Mouse (Mus musculus): ENCODE data around the gene Snrnp27.

Snrnp27 gene

DNA sequence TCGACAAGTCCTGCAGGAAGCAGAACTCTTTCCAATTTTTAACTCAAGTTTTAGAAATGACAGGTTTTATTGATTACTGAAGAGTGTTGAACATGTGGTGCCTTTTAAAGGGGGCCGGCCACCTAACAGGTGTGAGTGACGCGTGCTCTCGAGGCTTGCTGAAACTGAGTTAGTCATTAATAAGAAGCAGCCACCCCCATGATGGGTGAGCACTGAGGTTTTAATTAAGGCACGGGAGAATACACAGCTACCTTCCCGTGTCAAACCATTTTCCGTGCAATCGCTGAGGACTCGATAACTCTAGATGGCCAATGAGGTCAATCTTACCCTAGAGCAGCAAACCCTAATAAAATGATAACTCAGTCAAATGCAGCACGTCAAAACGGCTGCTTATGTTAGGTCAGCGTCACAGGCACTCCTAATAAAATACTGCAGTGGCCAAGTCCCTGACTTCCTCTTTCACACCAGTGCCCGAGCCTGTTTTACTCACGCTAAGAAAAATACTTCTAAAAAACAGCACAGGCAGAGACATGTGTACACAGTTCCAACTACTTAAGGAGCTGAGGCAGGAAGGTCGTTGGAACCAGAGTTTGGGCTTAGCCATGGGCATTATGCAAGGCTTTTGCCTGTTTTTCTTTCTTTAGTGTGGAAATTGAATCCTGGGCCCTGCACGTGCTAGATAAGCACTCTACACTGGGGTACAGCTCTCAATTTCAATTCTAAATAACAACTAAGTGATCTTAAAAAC lies 18.6 kb downstream of the Snrnp27 start:
- intact Hi-C loops (cut with DNase I): no loop called here

DNA sequence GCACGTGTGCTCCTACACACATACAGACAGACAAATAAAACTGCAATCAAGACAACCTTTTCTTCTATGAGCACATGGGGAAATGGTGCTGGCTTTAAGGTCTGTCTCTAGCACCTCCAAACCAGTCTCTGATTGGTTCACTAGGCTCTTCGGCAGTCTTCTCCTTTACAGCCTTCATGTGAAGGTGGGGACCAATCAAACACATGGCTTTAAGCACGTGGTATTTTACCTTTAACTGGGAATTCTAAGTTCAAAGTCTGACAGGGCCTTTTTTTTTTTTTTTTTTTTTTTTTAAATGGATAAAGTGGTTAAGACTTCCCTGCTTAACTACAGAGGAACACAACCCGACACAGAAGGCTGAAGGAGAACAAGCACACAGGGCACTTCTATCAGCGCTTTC lies 19.2 kb downstream of the Snrnp27 start:
- intact Hi-C loops (cut with DNase I): no loop called here

DNA sequence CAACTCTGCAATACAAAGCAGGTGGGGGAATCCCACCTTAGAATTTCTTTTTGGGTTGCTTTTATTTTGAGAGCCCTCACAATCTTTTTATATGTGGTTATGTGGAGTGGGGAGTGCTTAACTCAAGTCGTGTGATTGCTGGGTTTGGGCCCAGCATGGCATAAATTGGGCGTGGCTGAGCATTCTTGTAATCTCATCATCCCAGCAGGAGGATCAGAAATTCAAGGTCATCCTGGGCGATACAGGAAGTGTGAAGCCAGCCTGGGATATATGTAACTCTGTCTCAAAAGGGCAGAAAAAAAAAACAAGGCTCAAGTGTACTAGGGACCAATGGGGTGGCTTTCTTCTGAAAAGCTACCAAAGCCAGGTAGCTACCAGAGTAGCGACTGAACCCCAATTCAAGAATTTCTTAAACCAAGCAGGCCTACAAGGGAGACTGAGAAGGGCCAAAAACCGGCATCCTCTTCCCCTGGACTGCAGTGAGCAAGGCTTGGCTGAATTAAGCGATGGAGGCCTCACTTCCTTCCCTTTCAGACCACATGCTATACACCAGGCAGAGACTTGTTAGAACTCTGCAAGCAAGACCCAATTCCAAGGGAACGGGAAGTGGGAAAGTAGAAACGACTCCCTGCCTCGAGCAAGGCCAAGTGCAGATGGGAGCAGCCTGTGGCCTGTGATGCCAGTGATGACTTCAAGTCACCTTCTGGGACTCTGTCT lies 24.0 kb downstream of the Snrnp27 start:
- intact Hi-C loops (cut with DNase I): no loop called here

DNA sequence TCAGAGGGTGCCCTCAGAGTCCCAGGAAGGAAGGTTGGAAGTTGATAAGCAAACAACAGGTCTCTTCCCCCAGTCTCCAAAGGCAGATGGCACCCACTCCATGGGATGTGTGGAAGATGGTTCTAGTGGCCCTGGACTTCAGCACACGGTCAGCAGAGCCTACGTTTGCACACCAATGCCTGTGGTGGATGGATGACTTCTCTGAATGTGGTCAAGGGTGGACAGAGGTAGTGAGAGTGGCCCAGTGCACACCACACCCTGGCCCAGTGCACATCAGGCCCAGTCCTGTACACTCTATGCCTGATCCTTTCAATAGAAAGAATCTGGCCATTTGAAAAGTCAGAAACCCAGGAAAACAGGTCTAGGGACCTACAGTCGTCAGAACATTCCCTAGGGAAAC lies 25.8 kb downstream of the Snrnp27 start:
- intact Hi-C loops (cut with DNase I): loop anchor here (5.0 kb wide), 1 partner anchor 46 kb away; no protein-coding TSS in a partner anchor

DNA sequence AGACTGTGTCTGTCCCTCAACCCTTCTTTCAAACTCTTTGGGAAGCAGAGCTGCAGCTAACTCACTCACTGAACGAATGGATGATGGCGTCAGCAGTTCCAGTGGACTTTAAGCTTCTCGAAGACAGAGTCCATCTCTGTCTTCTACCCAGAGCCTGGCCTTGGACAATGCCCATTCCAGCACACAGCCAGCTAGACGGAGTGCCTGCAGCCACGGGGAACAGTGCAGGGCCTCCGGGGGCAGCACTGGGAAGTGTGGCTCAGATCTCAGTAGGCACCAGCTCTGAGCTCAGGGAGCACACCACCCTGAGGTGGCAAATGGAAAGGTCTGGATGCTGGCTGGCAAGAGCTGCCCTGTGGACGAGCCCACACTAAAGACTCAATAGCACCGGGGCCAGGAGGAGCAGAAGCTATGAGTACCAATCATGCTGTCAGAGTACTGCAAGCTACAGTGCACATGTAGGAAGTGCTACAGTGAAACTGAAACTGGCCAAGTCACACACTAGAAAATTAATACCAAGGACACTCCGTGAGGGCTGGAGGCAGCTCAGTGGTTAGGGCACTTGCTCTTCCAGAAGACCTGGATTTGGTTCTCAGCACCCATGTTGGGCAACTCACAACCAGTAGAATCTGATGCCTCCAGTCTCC lies 29.9 kb downstream of the Snrnp27 start:
- intact Hi-C loops (cut with DNase I): no loop called here

DNA sequence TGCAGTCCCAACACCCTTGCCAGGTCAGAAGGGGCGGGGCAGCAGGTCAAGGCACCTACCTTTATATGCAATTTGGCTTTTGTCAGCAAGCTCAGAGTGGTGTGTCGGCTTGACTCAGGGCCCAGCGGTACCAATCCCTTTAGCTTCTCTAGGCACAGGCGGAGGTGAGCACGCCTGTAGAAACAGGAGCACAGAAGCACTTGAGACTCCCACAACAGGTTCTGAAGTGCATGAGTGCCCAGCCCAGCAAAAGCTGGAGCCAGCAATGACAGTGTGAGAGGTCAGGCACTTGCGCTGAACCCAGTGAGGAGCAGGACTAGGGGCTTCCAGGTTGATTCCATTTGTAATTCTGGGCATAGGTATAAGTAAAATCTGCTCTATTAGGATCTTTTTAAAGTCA lies 31.3 kb downstream of the Snrnp27 start:
- intact Hi-C loops (cut with DNase I): no loop called here

DNA sequence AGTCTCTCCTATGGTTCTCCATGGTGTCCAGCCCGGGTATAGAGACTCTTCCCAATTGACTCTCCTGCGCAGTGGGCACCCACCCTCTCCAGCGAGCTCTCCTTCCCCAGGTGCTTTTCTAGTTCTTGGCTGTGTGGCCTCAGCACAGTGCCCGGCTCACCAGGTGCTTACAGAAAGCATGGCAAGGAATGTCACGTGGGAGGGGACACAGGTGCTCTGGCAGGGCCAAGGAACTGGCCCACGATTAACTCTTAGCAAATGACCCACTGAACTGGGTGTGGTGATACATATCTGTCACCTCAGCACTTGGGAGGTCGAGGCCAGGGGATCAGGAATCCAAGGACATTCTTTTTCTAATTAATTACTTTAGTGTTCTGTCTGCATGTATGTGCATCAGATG lies 38.2 kb downstream of the Snrnp27 start:
- intact Hi-C loops (cut with DNase I): no loop called here

DNA sequence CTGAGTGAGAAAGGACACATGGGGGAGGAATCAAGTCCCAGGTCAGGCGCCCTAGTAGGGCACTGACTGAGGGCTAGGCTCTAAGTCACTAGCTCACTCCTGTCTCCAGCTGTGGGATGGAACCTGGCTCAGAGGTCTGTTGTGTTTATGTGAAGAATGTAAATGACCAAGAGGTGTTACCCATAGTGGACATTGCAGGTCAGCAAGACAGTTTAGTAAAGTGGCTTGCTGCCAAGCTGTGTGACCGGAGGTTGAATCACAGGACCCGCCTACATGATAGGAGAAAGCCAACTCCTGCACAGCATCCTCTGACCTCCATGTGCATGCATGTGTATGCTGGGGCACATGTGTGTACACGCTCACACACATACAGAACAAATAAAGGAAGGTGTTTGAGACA lies 38.8 kb downstream of the Snrnp27 start:
- intact Hi-C loops (cut with DNase I): no loop called here

DNA sequence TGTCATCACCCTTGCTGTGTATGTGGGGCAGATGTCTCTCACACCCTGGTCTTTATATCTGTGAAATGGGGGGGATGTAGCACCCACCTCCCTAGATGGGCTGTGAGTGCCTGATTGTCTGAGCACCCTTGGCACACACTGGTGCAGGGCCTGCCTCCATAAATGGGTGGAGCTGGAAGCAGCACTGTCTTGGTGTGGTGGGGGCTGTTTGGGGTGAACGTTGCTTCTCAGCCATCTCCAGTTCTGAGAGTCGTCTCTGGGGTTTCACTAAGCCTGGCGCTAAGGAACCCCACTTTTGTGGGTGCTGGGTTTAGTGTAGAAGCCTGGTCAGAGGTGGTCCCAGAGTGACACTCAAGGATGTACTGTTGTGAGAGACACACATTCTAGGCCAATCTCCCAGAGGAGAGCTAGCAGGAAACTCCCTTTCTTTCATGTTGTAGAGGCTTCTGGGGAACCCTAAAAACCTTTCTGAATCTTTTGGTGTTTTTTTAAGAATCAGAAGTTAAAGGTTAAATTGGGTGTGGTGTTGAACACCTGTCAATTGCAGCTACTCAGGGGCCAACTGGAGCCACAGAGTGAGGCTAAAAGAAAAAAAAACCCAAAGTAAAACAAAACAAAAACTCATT lies 39.4 kb downstream of the Snrnp27 start:
- intact Hi-C loops (cut with DNase I): no loop called here

DNA sequence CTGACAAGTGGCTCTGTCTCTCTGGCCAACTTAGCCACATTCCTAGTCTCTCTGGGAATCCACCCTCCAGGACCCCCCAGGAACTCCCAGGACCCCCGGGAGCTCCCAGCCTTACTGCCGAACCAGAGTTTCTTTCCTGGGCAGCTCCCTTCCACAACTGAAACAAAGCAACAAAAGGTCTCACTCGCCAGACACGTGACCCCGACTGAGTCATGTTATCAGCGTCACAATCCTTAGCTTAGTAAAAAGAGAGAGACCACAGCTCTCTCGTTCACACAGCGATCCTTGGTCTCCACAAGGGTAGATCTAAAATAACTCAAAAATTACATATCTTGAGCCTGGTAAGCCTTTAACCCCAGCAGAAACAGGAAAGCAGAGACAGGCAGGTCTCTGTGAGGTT lies 42.6 kb downstream of the Snrnp27 start:
- intact Hi-C loops (cut with DNase I): no loop called here

DNA sequence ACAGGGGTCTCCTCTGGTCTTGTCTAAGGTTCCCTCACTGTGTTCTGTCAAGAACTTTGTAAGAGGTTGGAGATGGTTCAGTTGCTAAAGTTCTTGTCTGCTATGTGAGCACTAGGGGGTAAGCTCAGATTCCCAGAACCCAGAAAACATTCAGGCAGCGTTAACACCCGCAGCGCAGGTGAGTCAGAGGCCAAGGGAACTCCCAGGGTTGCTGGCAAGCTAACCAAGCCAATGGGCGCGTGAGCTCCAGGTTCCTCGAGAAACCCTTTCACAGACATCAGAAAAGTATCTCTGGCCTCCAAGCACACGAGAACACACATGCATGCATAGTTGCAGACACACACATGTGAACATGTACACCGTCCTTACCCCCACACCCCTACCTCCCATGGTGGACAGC lies 43.5 kb downstream of the Snrnp27 start:
- intact Hi-C loops (cut with DNase I): no loop called here

DNA sequence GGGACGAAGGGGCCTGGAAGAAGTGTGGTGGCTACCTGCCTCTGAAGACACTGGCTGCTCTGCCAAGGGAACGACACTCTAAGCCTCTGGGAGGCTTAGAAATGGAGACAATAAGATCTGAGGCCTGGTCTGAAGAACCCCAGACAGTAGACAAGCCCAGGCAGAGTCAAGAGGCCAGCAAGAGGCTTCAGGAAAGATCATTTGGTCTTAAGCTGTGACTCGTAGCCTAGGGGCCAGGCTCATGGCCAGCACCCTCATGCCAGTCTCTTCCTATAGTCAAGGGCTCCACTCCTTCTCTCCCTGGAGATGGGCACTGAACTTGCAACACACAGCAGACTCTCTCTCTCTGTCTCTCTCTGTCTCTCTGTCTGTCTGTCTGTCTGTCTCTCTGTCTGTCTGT lies 44.2 kb downstream of the Snrnp27 start:
- intact Hi-C loops (cut with DNase I): no loop called here

DNA sequence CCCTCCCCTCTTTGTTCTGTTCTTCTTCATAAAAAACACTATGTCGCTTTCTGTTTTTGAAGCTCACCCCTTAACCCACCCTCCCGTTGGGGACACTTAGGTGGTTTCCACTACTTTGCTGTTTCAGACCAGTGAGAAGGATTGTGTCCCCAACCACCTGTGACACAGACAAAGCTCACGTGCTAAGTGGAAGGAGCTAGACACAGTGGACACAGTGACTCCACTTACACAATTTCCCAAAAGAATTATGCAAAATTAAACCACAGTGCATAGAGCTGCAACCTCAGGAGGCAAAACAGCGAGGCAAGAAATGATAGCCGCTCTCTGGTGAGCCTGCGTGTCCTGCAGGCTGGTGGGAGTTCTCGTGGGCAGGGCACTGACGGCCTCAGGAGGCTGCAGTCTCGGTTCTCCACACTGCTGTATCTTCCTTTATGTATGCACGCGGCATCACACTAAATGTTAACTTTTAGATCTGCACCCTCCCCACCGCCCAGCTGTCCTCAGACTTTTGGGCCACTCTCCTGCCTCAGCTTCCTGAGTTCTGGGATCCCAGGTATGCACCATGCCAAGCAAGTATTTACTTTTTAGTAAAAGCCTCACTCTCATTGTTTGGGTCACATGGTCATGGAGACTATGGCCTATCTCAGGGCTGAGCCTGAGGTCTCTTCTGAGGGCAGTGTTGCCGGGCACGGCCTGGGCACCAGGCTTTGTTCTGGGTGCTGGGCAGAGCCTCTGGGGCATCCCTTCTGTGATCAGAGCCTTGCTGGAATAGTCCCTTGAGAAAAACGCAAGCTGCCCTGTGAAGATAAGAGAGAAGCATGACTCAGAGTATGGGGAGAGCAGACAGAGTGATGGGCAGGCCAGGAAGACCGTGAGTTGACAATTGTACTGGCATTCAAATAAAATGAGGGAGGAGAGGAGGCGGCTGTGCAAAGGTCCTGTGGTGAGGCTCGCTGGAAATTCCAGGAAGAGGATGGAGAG lies 44.9 kb downstream of the Snrnp27 start:
- intact Hi-C loops (cut with DNase I): loop anchor here (5.0 kb wide), 1 partner anchor 42 kb away; no protein-coding TSS in a partner anchor

DNA sequence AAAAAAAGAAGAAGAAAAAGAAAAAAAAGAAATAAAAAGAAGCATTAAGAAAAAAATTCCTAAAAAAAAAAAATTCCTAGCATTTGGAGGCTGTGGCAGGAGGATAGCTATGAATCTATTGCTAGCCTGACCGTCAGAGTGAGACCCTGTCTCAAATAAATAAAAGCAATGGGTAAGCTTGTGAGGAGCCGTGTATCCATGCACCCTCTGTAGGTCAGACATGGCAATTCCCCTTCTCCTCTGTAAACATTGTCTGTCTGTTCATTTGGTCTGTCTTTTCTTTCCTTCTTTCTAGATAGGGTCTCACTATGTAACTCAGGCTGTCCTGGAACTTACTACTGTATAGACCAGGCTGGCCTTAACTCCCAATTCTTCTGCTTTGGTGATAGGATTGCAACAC lies 45.9 kb downstream of the Snrnp27 start:
- intact Hi-C loops (cut with DNase I): loop anchor here (5.0 kb wide), 1 partner anchor 41 kb away; no protein-coding TSS in a partner anchor

DNA sequence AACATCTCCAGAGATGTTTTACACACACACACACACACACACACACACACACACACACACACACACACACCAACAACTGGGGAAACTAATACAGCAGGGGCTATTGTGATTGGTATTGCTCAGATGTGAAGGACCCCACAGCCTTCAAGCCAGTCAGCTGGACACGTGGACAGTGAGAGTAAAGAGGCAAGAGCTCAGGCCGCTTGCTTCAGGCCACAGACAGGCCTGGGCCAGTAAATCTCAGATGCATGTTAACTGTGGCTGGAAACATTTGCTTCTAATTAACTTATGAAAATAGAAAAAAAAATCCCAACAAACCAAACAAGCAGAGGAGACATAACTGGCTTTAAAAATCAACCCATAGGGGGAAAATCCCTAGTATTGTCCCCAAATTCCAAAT lies 46.5 kb downstream of the Snrnp27 start:
- intact Hi-C loops (cut with DNase I): loop anchor here (5.0 kb wide), 1 partner anchor 41 kb away; no protein-coding TSS in a partner anchor

DNA sequence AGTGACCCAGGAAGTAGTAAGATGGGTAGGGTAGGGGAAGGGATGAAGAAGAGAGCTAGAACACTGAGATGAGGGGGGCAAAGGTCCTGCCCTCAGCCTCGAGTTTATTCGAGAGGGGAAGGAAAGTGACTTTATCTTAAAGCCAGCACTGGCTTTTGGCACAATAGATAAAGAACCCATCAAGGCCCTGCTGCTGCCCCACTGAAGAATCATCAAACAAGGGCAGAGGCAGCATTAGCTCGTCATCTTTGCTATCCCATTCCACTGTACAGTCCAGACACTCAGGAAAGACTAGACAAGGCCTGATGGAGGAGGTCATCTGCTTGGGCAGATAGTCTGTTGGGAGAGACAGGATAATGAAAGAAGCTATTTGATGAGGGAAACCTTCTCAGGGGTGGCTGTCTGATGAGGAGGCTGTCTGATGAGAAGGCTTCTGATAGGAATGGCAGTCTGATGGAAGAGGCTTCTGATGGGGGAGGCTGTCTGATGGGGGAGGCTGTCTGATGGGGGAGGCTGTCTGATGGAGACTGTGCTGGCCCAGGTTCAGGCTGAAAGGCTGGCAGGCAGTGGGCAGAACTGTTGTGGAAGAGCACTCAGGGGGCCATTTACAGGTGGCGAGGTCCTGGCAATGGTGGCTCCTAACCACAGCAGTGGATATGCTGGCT lies 47.0 kb downstream of the Snrnp27 start:
- intact Hi-C loops (cut with DNase I): loop anchor here (5.0 kb wide), 1 partner anchor 40 kb away; no protein-coding TSS in a partner anchor

DNA sequence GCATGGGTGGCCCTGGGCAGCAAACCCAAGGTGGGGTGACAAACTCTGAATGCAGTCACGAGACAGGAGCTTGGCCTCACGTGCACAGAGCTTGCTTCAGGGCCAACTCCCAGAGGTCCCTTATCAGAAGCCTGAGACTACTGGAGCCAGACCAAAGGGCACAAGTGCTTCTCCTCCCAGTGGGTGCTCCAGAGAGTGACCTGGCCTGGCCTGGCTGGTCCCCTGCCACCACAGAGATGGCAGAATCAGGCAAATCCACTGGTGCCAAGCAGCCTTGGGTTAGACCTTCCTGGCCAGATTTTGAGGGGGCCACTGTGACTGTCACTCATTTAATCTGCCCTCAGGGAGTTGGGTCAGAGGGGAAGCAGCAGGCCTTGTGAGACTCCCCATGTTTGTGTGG lies 47.8 kb downstream of the Snrnp27 start:
- intact Hi-C loops (cut with DNase I): loop anchor here (5.0 kb wide), 1 partner anchor 39 kb away; no protein-coding TSS in a partner anchor

DNA sequence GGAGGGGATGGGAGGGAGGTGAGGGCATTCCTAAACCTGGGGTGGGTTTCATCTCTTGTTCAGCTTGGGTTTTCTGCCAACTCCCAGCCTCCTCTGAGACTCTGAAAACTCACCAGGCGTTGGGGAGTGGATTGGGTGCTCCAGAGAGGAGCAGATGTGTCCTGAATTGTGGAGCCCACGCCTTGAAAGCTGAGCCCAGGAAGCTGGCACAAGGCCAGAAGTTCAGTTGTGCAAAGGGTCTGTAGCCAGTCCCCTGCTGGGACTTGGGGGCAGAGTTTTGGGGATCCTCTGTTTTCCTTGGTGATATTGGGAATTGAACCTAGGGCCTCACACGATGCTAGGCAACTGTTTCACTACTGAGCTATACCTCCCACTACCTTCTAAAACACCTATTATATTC lies 54.2 kb downstream of the Snrnp27 start:
- intact Hi-C loops (cut with DNase I): no loop called here

DNA sequence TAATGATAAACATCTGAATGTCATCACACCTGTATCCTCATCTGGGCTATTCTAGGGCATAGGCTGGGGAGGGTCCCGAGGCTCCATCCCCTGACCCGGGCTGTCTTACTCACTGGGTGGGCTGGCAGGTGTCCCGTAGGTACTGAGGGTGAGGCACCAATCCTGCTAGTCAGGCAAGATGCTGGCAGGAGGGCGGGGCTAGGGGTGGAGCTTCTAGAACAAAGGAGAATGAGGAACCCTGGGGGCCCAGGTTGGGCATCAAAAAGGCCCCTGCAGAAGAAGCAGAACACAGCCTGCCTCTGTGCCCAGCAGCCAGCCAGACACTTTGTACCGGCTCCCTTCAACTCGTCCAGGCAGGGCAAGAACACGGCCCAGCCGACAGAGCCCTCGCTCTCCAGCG lies 56.4 kb downstream of the Snrnp27 start, which contains the start of gene Asprv1:
TSS of gene Asprv1 (plus strand) at position 219 of the 400 bp plus-strand sequence.
- intact Hi-C loops (cut with DNase I): no loop called here
